Mouse (Mus musculus): ENCODE data around the gene Cadm1. TPM values are rescaled to one million over a fixed set of nuclear protein-coding genes. Genes with fewer than 3 reads are reported as not detected.

Cadm1 gene
- polyA plus RNA-seq, 1 experiment from 2014 or later, result 20.9 TPM

GRCm38 (mm10) chr9:47619501-47620029, 89.6 kb downstream of the Cadm1 start:
- 86% methylated on average over 8 of the region's 8 CpGs for WGBS
- Histone ChIP-seq H3K36me3 (ENCODE audit: control insufficient read depth, insufficient read depth) (no peaks in the 10 kb centered on the region), H3K27me3 (replicated peaks; ENCODE audit: control insufficient read depth, insufficient read depth, low read length) (no peaks in the 10 kb centered on the region), H3K4me3 (ENCODE audit: low read depth, low read length) (no peak overlapping the region), H3K4me2 (replicated peaks; ENCODE audit: low read depth) (no peak overlapping the region), H3K9me3 (ENCODE audit: control insufficient read depth) (no peaks in the 10 kb centered on the region), H3K4me1 (replicated peaks; ENCODE audit: control insufficient read depth, insufficient read depth, low read length) (no peaks in the 10 kb centered on the region; the same call in 1 of the 2 replicates), H3K27ac (ENCODE audit: low read depth, low read length) (no peak overlapping the region), H3K9ac (ENCODE audit: low read depth, low read length) (no peak overlapping the region)
- no peak for ATAC-seq
- no peak for TF ChIP-seq CTCF (IDR thresholded peaks at IDR 0.05; ENCODE audit: low read depth)

GRCm38 (mm10) chr9:47623447-47624445, 93.8 kb downstream of the Cadm1 start:
- H3K4me1 ChIP-seq (replicated peaks; ENCODE audit: control insufficient read depth, insufficient read depth, low read length), result no peaks in the 10 kb centered on the region; the same call in 1 of the 2 replicates
- no peak overlapping the region for H3K9ac ChIP-seq (ENCODE audit: low read depth, low read length)
- H3K27ac ChIP-seq (ENCODE audit: low read depth, low read length), result no peak overlapping the region
- H3K4me2 ChIP-seq (replicated peaks; ENCODE audit: low read depth), result no peak overlapping the region; the same call in 1 of the 2 replicates
- 19% methylated on average over 12 of the region's 12 CpGs for WGBS
- H3K27me3 ChIP-seq (replicated peaks; ENCODE audit: control insufficient read depth, insufficient read depth, low read length), result no peaks in the 10 kb centered on the region
- H3K4me3 ChIP-seq (ENCODE audit: low read depth, low read length), result no peak overlapping the region
- no peaks in the 10 kb centered on the region for H3K9me3 ChIP-seq (ENCODE audit: control insufficient read depth)
- no peak for TF ChIP-seq CTCF (IDR thresholded peaks at IDR 0.05; ENCODE audit: low read depth)
- peak; percentile 68 for ATAC-seq
- no peaks in the 10 kb centered on the region for H3K36me3 ChIP-seq (ENCODE audit: control insufficient read depth, insufficient read depth)

GRCm38 (mm10) chr9:47624565-47625520, 94.9 kb downstream of the Cadm1 start:
- Histone ChIP-seq H3K4me3 (ENCODE audit: low read depth, low read length) (no peak overlapping the region), H3K4me1 (replicated peaks; ENCODE audit: control insufficient read depth, insufficient read depth, low read length) (no peaks in the 10 kb centered on the region; the same call in 1 of the 2 replicates), H3K9me3 (ENCODE audit: control insufficient read depth) (no peaks in the 10 kb centered on the region), H3K36me3 (ENCODE audit: control insufficient read depth, insufficient read depth) (no peaks in the 10 kb centered on the region), H3K27ac (ENCODE audit: low read depth, low read length) (no peak overlapping the region), H3K27me3 (replicated peaks; ENCODE audit: control insufficient read depth, insufficient read depth, low read length) (no peaks in the 10 kb centered on the region), H3K9ac (ENCODE audit: low read depth, low read length) (no peak overlapping the region), H3K4me2 (replicated peaks; ENCODE audit: low read depth) (no peak overlapping the region)
- no peak for ATAC-seq
- 70% methylated on average over 17 of the region's 17 CpGs for WGBS
- TF ChIP-seq CTCF (IDR thresholded peaks at IDR 0.05; ENCODE audit: low read depth), result no peak

- Histone ChIP-seq H3K4me1 (replicated peaks; ENCODE audit: control insufficient read depth, insufficient read depth, low read length) (no peaks in the 10 kb centered on the region; the same call in 1 of the 2 replicates), H3K27ac (ENCODE audit: low read depth, low read length) (no peak overlapping the region), H3K4me3 (ENCODE audit: low read depth, low read length) (no peak overlapping the region), H3K9ac (ENCODE audit: low read depth, low read length) (no peak overlapping the region), H3K27me3 (replicated peaks; ENCODE audit: control insufficient read depth, insufficient read depth, low read length) (no peaks in the 10 kb centered on the region), H3K36me3 (ENCODE audit: control insufficient read depth, insufficient read depth) (no peaks in the 10 kb centered on the region), H3K4me2 (replicated peaks; ENCODE audit: low read depth) (no peak overlapping the region), H3K9me3 (ENCODE audit: control insufficient read depth) (no peaks in the 10 kb centered on the region)
- ATAC-seq, result no peak
- WGBS, result 80% methylated on average over 7 of the region's 7 CpGs
- TF ChIP-seq CTCF (IDR thresholded peaks at IDR 0.05; ENCODE audit: low read depth), result no peak
Measured at GRCm38 (mm10) chr9:47625621-47626210, 95.7 kb downstream of the Cadm1 start.

GRCm38 (mm10) chr9:47627966-47628365, 98.0 kb downstream of the Cadm1 start:
- Histone ChIP-seq H3K27ac (ENCODE audit: low read depth, low read length) (no peak overlapping the region), H3K4me1 (replicated peaks; ENCODE audit: control insufficient read depth, insufficient read depth, low read length) (no peaks in the 10 kb centered on the region; the same call in 1 of the 2 replicates), H3K9ac (ENCODE audit: low read depth, low read length) (no peak overlapping the region), H3K4me2 (replicated peaks; ENCODE audit: low read depth) (no peak overlapping the region), H3K27me3 (replicated peaks; ENCODE audit: control insufficient read depth, insufficient read depth, low read length) (no peaks in the 10 kb centered on the region), H3K36me3 (ENCODE audit: control insufficient read depth, insufficient read depth) (no peaks in the 10 kb centered on the region), H3K4me3 (ENCODE audit: low read depth, low read length) (no peak overlapping the region), H3K9me3 (ENCODE audit: control insufficient read depth) (no peaks in the 10 kb centered on the region)
- ATAC-seq, result no peak
- no peak for TF ChIP-seq CTCF (IDR thresholded peaks at IDR 0.05; ENCODE audit: low read depth)
- 91% methylated on average over 2 of the region's 2 CpGs for WGBS
